Mouse (Mus musculus) kidney, embryonic 15.5 days (tissue): ENCODE measurements around the gene Meioc. TPM values are rescaled to one million over a fixed set of nuclear protein-coding genes. Genes with fewer than 3 reads are reported as not detected.

Experiments used
- ATAC-seq: fragments of 200-750 bp; cut with Nextera tagmentation; replicated peaks from 2 replicates; pipeline ENCODE4 v1.8.0; 2017; ENCODE audit warnings: moderate TSS enrichment; ENCODE audit not compliant: low FRiP score
- H3K27ac ChIP-seq: fragments of 300-500 bp; sonication (generic); 2 replicates; pipeline ENCODE4 v1.5.1; 2015; ENCODE audit warnings: mild to moderate bottlenecking, inconsistent platforms
- H3K27me3 ChIP-seq: fragments of 300-500 bp; sonication (generic); 2 replicates; pipeline ENCODE4 v1.6.1; 2015; ENCODE audit warnings: inconsistent platforms
- H3K36me3 ChIP-seq: fragments of 300-500 bp; sonication (generic); 2 replicates; pipeline ENCODE4 v1.6.1; 2015; ENCODE audit warnings: inconsistent platforms
- H3K4me1 ChIP-seq: fragments of 300-500 bp; sonication (generic); 2 replicates; pipeline ENCODE4 v1.6.1; 2015; ENCODE audit warnings: inconsistent platforms
- H3K4me2 ChIP-seq: fragments of 300-500 bp; sonication (generic); 2 replicates; pipeline ENCODE4 v1.6.1; 2015; ENCODE audit warnings: moderate library complexity, mild to moderate bottlenecking, inconsistent platforms
- H3K4me3 ChIP-seq: fragments of 300-500 bp; sonication (generic); replicated peaks from 2 replicates; pipeline ENCODE4 v1.5.1; 2015; ENCODE audit warnings: mild to moderate bottlenecking, inconsistent platforms
- H3K9ac ChIP-seq: fragments of 300-500 bp; sonication (generic); 2 replicates; pipeline ENCODE4 v1.6.1; 2015; ENCODE audit warnings: mild to moderate bottlenecking, inconsistent platforms
- H3K9me3 ChIP-seq: fragments of 300-500 bp; sonication (generic); replicated peaks from 2 replicates; pipeline ENCODE4 v1.6.1; 2016; ENCODE audit warnings: inconsistent platforms
- WGBS: fragments of 180-500 bp; shearing (Covaris S2); methylation state at CpG from one replicate; pipeline ENCODE4 v1.1.7; 2015; ENCODE audit warnings: mixed read lengths; 5-methylcytosine and 5-hydroxymethylcytosine counted together
- polyA plus RNA-seq: library from polyadenylated mRNA; unstranded; fragments of >200 nt; fragmentation: Nextera tagmentation; extraction: Ambion mirVana; gene quantifications from 2 replicates; pipeline ENCODE4 v1.2.1, GENCODE M21; 2015

Meioc gene
- 0.49 and 0.50 TPM in 2 replicates for polyA plus RNA-seq

GRCm38 (mm10) chr11:102663416-102663815 is at the start of gene Meioc:
Meioc (plus strand) TSS chr11:102663716.
- Histone ChIP-seq H3K27me3 (peaks cover 33% of the 10 kb centered on the region), H3K9me3 (peaks cover 8% of the 10 kb centered on the region), H3K9ac (no peak within 1 kb of the TSS), H3K4me2 (no peak within 1 kb of the TSS), H3K27ac (no peak within 1 kb of the TSS), H3K4me3 (no peak within 1 kb of the TSS), H3K4me1 (0 out of 2 replicates have a peak, but pooled peaks cover 5% of the 10 kb centered on the region), H3K36me3 (no peaks in the 10 kb centered on the region)
- WGBS, result 75% methylated on average over 3 of the region's 3 CpGs
- ATAC-seq, result no peak

GRCm38 (mm10) chr11:102619449-102619848 is 44.1 kb upstream of the Meioc start:
- no peaks in the 10 kb centered on the region for H3K27me3 ChIP-seq
- peaks cover 12% of the 10 kb centered on the region for H3K4me1 ChIP-seq
- no peak overlapping the region for H3K4me3 ChIP-seq
- H3K27ac ChIP-seq, result no peak overlapping the region
- no peak overlapping the region for H3K9ac ChIP-seq
- no peak overlapping the region for H3K4me2 ChIP-seq
- H3K9me3 ChIP-seq, result peaks cover 5% of the 10 kb centered on the region
- 68% methylated on average over 2 of the region's 2 CpGs for WGBS
- no peak for ATAC-seq
- H3K36me3 ChIP-seq, result 0 out of 2 replicates have a peak, but pooled peaks cover 3% of the 10 kb centered on the region

GRCm38 (mm10) chr11:102623876-102624789 is 39.4 kb upstream of the Meioc start:
- Histone ChIP-seq H3K4me3 (peak overlapping the region; percentile 25), H3K9me3 (peaks cover 4% of the 10 kb centered on the region), H3K36me3 (0 out of 2 replicates have a peak, but pooled peaks cover 3% of the 10 kb centered on the region), H3K27me3 (no peaks in the 10 kb centered on the region), H3K4me2 (peak overlapping the region; percentile 47), H3K9ac (no peak overlapping the region), H3K4me1 (peaks cover 40% of the 10 kb centered on the region), H3K27ac (peak overlapping the region; percentile 89)
- 7% methylated on average over 17 of the region's 17 CpGs for WGBS
- ATAC-seq, result peak; percentile 86

- H3K4me1 ChIP-seq, result peaks cover 44% of the 10 kb centered on the region
- peak; percentile 24; the same call in 1 of the 2 replicates for ATAC-seq
- H3K9me3 ChIP-seq, result no peaks in the 10 kb centered on the region
- H3K4me3 ChIP-seq, result no peak overlapping the region
- H3K4me2 ChIP-seq, result peak overlapping the region; percentile 47
- 20% methylated on average over 14 of the region's 14 CpGs for WGBS
- H3K27ac ChIP-seq, result peak overlapping the region; percentile 89
- H3K27me3 ChIP-seq, result no peaks in the 10 kb centered on the region
- no peak overlapping the region for H3K9ac ChIP-seq
- no peaks in the 10 kb centered on the region for H3K36me3 ChIP-seq
Observed at GRCm38 (mm10) chr11:102624888-102625407, 38.6 kb upstream of the Meioc start.

GRCm38 (mm10) chr11:102627171-102627931 is 36.2 kb upstream of the Meioc start:
- peaks cover 67% of the 10 kb centered on the region for H3K4me1 ChIP-seq
- no peak overlapping the region for H3K4me2 ChIP-seq
- H3K27ac ChIP-seq, result no peak overlapping the region
- H3K27me3 ChIP-seq, result no peaks in the 10 kb centered on the region
- no peaks in the 10 kb centered on the region for H3K36me3 ChIP-seq
- H3K9ac ChIP-seq, result no peak overlapping the region
- no peak overlapping the region for H3K4me3 ChIP-seq
- 76% methylated on average over 9 of the region's 9 CpGs for WGBS
- no peak for ATAC-seq
- no peaks in the 10 kb centered on the region for H3K9me3 ChIP-seq

- Histone ChIP-seq H3K4me3 (no peak overlapping the region), H3K27me3 (no peaks in the 10 kb centered on the region), H3K4me1 (peaks cover 76% of the 10 kb centered on the region), H3K36me3 (no peaks in the 10 kb centered on the region), H3K9ac (no peak overlapping the region), H3K4me2 (no peak overlapping the region), H3K9me3 (no peaks in the 10 kb centered on the region), H3K27ac (0 out of 2 replicates have a peak overlapping the region, but pooled peaks have one; percentile 32)
- WGBS, result 38% methylated on average over 9 of the region's 9 CpGs
- no peak for ATAC-seq
Observed at GRCm38 (mm10) chr11:102628529-102628928, 35.0 kb upstream of the Meioc start.

GRCm38 (mm10) chr11:102629375-102629774 is 34.1 kb upstream of the Meioc start:
- Histone ChIP-seq H3K4me3 (no peak overlapping the region), H3K4me1 (peaks cover 70% of the 10 kb centered on the region), H3K9ac (no peak overlapping the region), H3K27me3 (no peaks in the 10 kb centered on the region), H3K9me3 (no peaks in the 10 kb centered on the region), H3K27ac (peak overlapping the region; percentile 37; the same call in 1 of the 2 replicates), H3K4me2 (no peak overlapping the region), H3K36me3 (no peaks in the 10 kb centered on the region)
- ATAC-seq, result no peak
- WGBS, result 56% methylated on average over 8 of the region's 8 CpGs

- Histone ChIP-seq H3K4me1 (peaks cover 57% of the 10 kb centered on the region), H3K27me3 (no peaks in the 10 kb centered on the region), H3K27ac (peak overlapping the region; percentile 86), H3K9ac (no peak overlapping the region), H3K36me3 (no peaks in the 10 kb centered on the region), H3K4me2 (no peak overlapping the region), H3K9me3 (no peaks in the 10 kb centered on the region), H3K4me3 (no peak overlapping the region)
- ATAC-seq, result no peak
- 21% methylated on average over 7 of the region's 7 CpGs for WGBS
Observed at GRCm38 (mm10) chr11:102630731-102631130, 32.8 kb upstream of the Meioc start.

GRCm38 (mm10) chr11:102631203-102631602 is 32.3 kb upstream of the Meioc start:
- peak overlapping the region; percentile 86 for H3K27ac ChIP-seq

GRCm38 (mm10) chr11:102632725-102633124 is 30.8 kb upstream of the Meioc start:
- Histone ChIP-seq H3K27me3 (no peaks in the 10 kb centered on the region), H3K9me3 (no peaks in the 10 kb centered on the region), H3K9ac (0 out of 2 replicates have a peak overlapping the region, but pooled peaks have one; percentile 29), H3K36me3 (no peaks in the 10 kb centered on the region), H3K27ac (peak overlapping the region; percentile 86), H3K4me1 (peaks cover 50% of the 10 kb centered on the region), H3K4me2 (peak overlapping the region; percentile 55), H3K4me3 (peak overlapping the region; percentile 11; the same call in 1 of the 2 replicates)
- 3% methylated on average over 12 of the region's 13 CpGs for WGBS
- peak; percentile 55 for ATAC-seq

More at GRCm38 (mm10) chr11:102631203-102631602, 32.3 kb upstream of the Meioc start:
- 21% methylated on average over 5 of the region's 5 CpGs for WGBS
- H3K4me2 ChIP-seq, result no peak overlapping the region
- no peaks in the 10 kb centered on the region for H3K27me3 ChIP-seq
- no peaks in the 10 kb centered on the region for H3K9me3 ChIP-seq
- H3K4me3 ChIP-seq, result no peak overlapping the region
- H3K36me3 ChIP-seq, result no peaks in the 10 kb centered on the region
- H3K9ac ChIP-seq, result no peak overlapping the region
- peaks cover 57% of the 10 kb centered on the region for H3K4me1 ChIP-seq
- ATAC-seq, result no peak

- Histone ChIP-seq H3K36me3 (no peaks in the 10 kb centered on the region), H3K9ac (0 out of 2 replicates have a peak overlapping the region, but pooled peaks have one; percentile 29), H3K27ac (peak overlapping the region; percentile 86), H3K4me2 (peak overlapping the region; percentile 55), H3K4me3 (peak overlapping the region; percentile 11), H3K9me3 (no peaks in the 10 kb centered on the region), H3K4me1 (peaks cover 45% of the 10 kb centered on the region), H3K27me3 (no peaks in the 10 kb centered on the region)
- 10% methylated on average over 9 of the region's 9 CpGs for WGBS
- peak; percentile 37 for ATAC-seq
Observed at GRCm38 (mm10) chr11:102633379-102633778, 30.1 kb upstream of the Meioc start.
